Mouse (Mus musculus) heart, postnatal 0 days (tissue): ENCODE data around the gene Wnt10b.

Experiments used
- CTCF ChIP-seq: IDR thresholded peaks from 2 replicates; pipeline ENCODE4 v1.5.1; 2016; ENCODE audit warnings: antibody characterized with exemption, control low read depth, low read depth
- EP300 ChIP-seq: IDR thresholded peaks from 2 replicates; pipeline ENCODE4 v1.6.1; 2016; ENCODE audit warnings: antibody characterized with exemption, low read depth

- TF ChIP-seq CTCF: no peak
- TF ChIP-seq EP300: no peak
Observed at GRCm38 (mm10) chr15:98778806-98779205, 856 bp upstream of the Wnt10b start.
